Mouse (Mus musculus) left cerebral cortex, adult 11 months (tissue): ENCODE measurements around the gene Tmem265.

Experiments used
- DNase-seq: peaks from one replicate; pipeline ENCODE4 v3.0.0; 2022; ENCODE audit warnings: low spot score

The Tmem265 gene

GRCm38 (mm10) chr7:127561340-127561858 is at the start of gene Tmem265:
Tmem265 (plus strand) TSS chr7:127561390.
- no peak for DNase-seq

- peak; percentile 94 for DNase-seq
These were observed 49.4 kb upstream of the Tmem265 start, which contains the start of gene Srcap for GRCm38 (mm10) chr7:127511808-127512230. Srcap (plus strand) TSS chr7:127511983.

GRCm38 (mm10) chr7:127512231-127513015 is 48.8 kb upstream of the Tmem265 start:
- peak; percentile 83 for DNase-seq

GRCm38 (mm10) chr7:127513016-127513390 is 48.2 kb upstream of the Tmem265 start:
- DNase-seq = no peak

- no peak for DNase-seq
These were observed 47.4 kb upstream of the Tmem265 start for GRCm38 (mm10) chr7:127513781-127514180.

GRCm38 (mm10) chr7:127515846-127516245 is 45.3 kb upstream of the Tmem265 start:
- no peak for DNase-seq

- DNase-seq = no peak
These were observed 44.8 kb upstream of the Tmem265 start for GRCm38 (mm10) chr7:127516344-127516743.

GRCm38 (mm10) chr7:127519284-127519683 is 41.9 kb upstream of the Tmem265 start, which contains the start of gene Gm42715:
Gm42715 (plus strand) TSS chr7:127519584.
- DNase-seq = no peak

GRCm38 (mm10) chr7:127541671-127542070 is 19.5 kb upstream of the Tmem265 start:
- DNase-seq = no peak

GRCm38 (mm10) chr7:127549116-127549835 is 11.9 kb upstream of the Tmem265 start:
- DNase-seq = no peak

- no peak for DNase-seq
These were observed 9.6 kb upstream of the Tmem265 start for GRCm38 (mm10) chr7:127551558-127551957.

GRCm38 (mm10) chr7:127560580-127560979 is 610 bp upstream of the Tmem265 start:
- DNase-seq = no peak

- DNase-seq = no peak
These were observed 3.4 kb downstream of the Tmem265 start for GRCm38 (mm10) chr7:127564381-127565150.

GRCm38 (mm10) chr7:127572895-127573471 is 11.8 kb downstream of the Tmem265 start, which contains the start of gene Phkg2:
Phkg2 (plus strand) TSS chr7:127573340.
- DNase-seq = peak; percentile 94

GRCm38 (mm10) chr7:127573503-127574008 is 12.4 kb downstream of the Tmem265 start:
- DNase-seq = no peak

GRCm38 (mm10) chr7:127574115-127574514 is 12.9 kb downstream of the Tmem265 start:
- no peak for DNase-seq

GRCm38 (mm10) chr7:127583260-127583659 is 22.1 kb downstream of the Tmem265 start:
- no peak for DNase-seq

GRCm38 (mm10) chr7:127585031-127585430 is 23.8 kb downstream of the Tmem265 start:
- DNase-seq = no peak

- no peak for DNase-seq
These were observed 25.0 kb downstream of the Tmem265 start for GRCm38 (mm10) chr7:127586149-127586548.

- no peak for DNase-seq
These were observed 26.0 kb downstream of the Tmem265 start for GRCm38 (mm10) chr7:127587196-127587595.
